Mouse (Mus musculus) activated CD4-positive, CD25-positive, alpha-beta regulatory T cell, adult 4 months (primary cell): ENCODE results near the gene Mrc2. TPM values are rescaled to one million over a fixed set of nuclear protein-coding genes. Genes with fewer than 3 reads are reported as not detected.

ENCODE experiments used
- ATAC-seq: one replicate; pipeline ENCODE4 v1.8.0; 2017
- polyA plus RNA-seq, 2 experiments: library from polyadenylated mRNA; unstranded; fragments of 100-300 nt; shearing (Covaris generic); gene quantifications; one replicate each; pipeline ENCODE4 v1.2.1; 2017

Mrc2 gene
- polyA plus RNA-seq: not detected

DNA sequence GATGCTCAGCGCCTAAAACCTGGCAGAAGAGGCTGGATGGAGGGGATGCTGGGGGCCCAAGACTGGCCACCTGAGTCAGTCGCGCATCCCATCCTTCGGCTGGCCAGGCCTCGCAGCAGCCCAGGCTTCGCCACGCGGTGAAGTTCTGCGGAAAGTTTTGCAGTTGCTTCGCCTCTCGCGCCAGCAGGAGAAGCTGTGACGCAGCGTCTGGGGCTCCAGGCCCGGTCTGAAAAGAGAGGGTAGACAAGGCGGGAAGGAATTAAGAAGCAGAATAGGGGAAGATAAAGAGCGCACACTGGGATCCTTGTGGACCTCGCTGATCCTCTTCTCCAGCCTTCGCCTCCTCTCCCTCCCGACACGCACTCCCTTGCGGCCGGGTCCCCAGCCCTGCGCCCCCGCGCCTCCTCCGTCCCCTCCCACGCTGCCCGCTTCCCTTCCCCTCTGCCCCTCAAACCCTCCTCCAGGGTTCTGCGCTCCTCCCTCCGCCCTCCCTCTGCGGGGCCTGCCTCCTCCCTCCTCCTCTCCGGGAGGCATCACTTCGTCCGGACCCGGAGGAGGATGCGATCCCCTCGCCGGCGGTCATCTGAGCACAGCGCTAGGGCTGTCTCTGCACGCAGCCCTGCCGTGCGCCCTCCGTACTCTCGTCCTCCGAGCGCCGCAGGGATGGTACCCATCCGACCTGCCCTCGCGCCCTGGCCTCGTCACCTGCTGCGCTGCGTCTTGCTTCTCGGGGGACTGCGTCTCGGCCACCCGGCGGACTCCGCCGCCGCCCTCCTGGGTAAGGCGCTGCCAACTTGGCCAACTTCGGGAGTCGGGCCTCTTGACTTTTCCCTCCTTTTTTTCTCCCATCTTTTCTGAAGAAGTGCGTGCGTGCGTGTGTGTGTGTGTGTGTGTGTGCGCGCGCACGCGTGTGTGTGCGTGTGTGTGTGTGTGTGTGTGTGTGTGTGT is at the start of gene Mrc2:
Gene Mrc2, plus strand, starts transcription at position 520 of the 948 bp plus-strand sequence.
- ATAC-seq: no peak

DNA sequence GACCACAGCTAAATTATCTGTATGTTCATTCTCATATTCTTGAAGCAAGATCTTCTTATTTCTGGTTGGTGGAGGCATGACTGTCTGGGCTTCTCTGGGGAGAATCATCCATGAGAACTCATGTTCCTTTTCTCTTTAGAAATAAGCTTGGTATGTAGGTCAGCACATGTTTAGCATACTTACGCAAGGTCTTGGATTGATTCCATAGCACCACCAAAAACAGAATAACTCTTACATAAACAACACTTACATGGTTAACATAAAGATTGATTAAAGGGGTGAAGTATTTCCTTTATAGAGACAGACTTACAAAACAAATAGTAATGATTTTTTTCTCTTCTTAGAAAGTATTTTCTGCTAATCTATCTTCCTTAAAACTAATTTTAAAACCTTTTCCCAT is 46.1 kb upstream of the Mrc2 start:
- no peak for ATAC-seq

DNA sequence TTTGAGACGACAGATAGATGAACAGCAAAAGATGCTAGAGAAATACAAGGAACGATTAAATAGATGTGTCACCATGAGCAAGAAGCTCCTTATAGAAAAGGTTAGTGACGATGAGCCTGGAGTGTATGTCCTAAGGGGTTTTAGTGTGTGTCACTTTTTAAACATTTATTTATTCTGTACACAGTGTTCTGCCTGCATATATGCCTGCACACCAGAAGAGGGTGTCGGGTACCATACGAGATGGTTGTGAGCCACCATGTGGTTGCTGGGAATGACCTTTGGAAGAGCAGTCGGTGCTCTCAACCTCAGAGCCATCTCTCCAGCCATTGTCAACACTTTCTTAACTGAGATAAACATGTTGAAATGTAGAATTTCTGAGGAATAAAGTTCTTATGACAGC is 45.7 kb upstream of the Mrc2 start:
- ATAC-seq: no peak

DNA sequence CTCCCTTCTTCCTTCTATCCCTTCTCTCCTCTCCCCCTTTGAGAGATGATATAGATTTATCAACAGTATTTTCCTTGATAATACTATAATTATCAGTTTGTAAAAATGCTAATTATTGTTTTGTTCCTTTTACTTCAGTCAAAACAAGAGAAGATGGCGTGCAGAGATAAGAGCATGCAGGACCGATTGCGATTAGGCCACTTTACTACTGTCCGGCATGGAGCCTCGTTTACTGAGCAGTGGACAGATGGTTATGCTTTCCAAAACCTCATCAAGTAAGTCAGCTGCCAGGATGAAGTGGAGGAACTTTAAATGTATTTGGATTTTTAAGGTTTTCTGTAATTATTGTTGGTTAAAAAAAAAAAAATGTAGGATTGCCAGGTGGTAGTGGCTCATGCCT is 45.1 kb upstream of the Mrc2 start:
- ATAC-seq: no peak

DNA sequence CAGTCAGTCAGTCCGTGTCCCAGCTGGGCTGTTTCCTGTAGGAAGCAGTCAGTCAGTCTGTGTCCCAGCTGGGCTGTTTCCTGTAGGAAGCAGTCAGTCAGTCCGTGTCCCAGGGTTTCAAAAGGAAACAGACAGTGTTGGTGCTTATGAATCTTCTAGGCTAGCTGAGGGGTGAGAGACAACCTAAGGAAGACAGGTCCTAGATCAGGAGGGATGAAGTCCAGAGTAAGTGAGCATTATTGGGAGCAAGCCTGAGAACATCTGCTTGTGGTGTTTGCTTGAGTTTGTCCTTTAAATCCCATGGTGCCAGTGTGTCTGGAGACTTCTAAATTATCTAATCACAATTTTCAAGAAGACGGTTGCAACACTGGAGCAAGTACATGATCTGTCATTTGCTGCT is 32.7 kb upstream of the Mrc2 start:
- no peak for ATAC-seq

DNA sequence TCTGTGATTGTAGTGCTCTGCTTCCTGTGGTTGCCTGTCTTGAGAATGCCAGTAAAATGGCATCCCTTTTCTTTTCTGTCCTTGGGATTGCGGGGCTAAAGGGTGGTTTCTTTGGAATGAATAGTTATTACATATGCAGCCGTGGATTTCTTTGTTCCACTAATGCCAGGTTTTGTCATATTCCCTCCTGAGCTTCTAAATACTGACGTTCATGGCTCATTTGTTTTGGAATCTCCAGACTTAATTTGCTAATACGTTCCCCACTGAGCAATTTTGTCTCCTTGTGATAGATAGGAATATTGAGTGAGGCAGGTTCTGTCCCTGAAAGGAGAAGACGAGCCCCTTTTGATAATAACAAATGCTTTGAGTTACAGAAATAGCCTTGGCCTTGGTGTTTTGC is 31.3 kb upstream of the Mrc2 start:
- ATAC-seq: no peak

DNA sequence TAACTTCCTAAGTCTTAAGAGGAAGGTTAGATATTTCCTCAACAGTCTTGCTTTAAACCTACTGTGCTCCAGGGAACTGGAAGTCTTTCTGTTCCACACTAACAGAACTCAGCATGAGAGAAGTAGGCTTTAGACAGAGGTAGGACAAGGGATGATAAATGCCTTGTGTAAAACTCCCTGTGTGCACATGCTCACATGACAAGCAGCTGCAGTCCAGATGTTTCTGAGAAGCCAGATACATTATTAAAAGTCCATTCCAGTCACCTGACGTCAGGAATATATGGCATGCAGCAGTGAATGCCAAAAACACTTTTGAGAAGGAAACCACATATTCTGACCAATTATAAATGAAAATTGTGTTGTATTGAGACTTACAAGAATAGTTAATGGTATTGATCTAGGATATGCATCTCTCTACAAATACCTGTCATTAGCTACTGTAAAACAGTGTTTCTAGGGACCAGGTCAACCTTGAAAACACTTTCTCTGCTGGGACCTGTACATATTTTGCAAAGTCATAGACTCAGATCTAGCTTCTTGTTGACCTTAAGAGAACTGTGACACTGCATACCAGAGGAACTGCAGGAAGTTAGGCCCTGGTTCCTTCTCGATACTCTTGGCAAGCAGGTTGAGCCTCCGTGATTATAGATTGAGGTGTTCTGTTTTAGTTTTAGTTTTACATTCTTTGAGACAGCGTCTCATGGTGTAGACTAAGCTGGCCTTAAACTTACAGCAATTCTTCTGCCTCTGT is 30.7 kb upstream of the Mrc2 start:
- ATAC-seq: no peak

DNA sequence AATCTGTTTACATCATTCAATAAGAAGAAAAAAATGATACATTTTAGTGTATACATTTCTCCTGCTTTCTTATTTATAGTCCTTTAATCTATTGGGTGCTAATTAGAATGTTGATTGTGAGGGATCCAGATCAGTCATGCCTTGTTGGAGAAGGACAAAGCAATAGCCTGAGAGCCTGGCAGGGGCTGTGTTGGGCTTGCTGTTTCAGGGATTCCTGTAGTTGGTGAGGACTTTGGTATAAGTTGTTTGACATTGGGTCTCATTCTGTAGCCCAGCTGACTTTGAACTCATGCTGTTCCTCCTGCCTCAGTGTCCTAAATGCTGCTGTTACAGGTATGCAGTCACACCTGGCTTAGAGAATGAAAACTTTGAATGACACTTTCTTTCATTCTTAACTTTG is 27.9 kb upstream of the Mrc2 start:
- ATAC-seq: no peak

DNA sequence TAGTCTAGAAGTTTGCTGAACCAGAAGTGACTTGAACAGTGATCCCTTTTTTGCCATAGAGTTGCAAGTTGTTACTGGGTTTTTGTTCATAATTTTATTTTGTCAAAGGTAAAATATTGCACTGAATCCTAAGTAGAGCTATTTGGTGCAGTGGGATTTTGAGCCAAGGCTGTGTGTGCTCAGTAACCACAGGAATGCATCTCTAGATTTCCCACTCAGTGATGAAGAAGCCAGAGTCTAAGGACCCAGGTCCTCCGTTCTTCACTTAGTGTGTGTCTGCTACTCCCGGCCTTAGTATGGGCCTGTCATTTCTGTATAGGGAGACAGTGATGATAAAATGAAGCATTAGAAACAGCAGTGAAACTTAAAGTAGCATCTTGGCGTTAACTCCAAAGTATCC is 27.5 kb upstream of the Mrc2 start:
- no peak for ATAC-seq

DNA sequence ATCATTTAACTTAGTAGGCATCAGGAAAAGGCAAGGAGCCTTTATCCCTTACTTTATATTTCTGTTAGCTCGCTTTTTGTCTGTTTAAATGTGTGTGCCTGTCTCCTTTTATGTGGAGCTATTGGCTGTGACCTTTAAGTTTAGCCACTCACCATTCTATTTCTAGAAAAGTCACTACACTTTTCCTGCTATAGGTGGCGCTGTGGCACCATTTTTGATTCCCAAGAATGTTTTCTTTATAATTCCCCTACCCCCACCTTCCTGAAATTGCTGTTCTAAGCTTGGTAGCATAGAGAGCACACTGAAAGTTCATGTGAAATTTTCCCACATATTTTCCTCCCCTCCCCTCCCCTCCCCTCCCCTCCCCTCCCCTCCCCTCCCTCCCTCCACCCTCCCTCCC is 22.3 kb upstream of the Mrc2 start:
- ATAC-seq: no peak

DNA sequence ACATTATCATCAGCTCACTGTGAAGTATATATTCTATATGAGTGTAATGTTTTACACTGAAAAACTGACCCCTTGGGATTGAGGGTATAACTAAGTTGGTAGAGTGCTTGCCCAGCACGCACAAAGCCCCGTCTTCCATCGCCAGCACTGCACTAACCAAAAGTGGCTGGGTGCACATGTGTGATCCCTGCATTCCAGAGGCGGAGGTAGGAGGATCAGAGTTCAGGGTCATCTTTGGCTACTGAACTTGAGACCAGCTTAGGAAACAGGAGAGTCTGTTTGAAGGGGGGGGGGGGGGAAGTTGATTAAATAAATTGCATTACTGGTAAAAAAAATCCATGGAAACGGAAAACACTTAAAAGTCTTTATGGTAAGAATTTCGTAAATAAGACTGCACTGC is 12.0 kb upstream of the Mrc2 start:
- no peak for ATAC-seq

DNA sequence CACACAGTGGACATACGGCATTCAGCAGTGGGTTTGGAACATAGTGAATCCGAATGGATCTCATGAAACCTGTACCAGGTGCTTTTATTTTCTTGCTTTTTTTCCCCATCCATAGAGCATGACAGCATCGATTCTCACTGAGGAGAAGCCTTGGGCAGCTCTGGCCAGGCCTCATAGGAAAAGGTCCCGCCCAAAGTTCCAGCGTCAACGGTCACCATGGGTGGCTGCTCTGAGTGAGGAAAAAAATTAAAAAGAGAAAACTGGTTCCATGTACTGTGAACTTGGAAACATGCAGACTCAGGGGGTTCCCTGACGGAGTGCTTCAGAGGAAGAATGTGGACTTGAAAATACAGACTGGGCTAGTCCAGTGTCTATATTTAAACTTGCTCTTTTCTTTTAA is 11.2 kb upstream of the Mrc2 start:
- ATAC-seq: no peak

DNA sequence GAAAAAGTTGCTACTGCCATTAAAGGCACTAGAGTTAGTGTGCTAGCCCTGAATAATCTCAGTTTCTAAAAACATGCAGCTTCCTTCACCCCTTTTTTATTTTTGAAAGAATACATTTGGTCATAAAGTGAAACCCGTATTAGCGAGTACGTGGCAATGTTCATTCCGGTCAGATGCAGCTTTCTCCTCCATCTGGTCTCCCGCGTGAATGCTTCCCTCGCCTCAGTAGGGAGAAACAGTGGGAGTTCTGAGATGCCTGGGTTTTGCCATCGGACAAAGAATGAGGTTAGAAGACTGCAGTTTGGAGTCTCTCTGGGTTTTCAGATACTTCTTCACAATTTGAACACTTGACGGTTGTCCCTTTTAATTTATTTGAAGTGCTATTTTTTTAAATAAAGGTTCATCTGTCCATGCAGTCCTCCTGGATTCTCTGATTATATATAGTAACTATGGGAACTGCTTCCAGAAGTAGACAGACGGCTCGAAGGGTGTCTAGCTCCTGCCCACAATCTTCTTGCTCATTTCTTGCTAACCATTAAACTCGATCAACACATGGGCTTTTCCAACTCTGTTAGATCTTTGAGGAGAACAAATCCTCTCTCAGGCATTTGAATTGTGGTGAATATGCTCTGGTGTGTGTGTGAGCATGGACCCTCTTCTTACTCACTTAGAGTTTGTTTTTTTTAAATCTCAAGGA is 10.5 kb upstream of the Mrc2 start:
- ATAC-seq: no peak

DNA sequence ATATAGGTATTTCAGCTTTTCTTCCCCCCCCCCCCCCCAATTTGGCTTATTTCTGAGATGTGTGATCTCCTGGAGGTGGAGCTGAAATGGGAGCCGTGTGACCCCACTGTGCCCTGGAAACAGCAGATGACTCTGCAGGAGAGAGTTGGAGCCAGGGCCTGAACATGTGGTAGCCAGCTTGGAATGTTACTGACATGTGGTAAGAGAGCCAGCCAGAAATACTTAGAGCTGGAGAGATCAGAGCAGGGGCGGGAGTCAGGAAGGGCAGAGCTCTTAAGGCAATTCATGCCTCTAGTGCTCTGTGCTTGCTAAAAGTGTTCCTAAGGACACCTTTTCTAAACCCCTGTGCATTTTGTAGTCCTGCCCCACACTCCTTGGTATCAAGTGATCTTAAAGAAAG is 10.0 kb upstream of the Mrc2 start:
- ATAC-seq: no peak

DNA sequence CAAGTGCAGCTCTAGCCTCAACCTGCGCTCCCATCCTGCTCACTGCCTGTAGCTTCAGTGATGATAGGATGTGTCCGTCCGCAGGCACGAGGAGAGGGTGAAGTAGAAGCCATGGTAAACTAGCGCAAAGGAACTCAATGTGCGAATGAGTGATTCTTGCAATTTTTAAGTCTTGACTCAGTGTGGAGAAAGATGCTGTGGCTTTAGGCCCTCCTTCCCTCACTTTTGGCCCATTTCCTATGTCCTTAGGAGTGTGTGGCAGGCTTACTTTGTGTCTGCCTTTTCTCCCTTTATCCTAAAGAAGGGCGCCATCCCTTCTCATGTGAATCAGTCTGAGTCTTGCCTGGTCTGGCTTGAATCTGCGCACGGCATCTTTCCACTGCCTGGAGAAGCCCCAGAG is 9.4 kb upstream of the Mrc2 start:
- ATAC-seq: no peak

DNA sequence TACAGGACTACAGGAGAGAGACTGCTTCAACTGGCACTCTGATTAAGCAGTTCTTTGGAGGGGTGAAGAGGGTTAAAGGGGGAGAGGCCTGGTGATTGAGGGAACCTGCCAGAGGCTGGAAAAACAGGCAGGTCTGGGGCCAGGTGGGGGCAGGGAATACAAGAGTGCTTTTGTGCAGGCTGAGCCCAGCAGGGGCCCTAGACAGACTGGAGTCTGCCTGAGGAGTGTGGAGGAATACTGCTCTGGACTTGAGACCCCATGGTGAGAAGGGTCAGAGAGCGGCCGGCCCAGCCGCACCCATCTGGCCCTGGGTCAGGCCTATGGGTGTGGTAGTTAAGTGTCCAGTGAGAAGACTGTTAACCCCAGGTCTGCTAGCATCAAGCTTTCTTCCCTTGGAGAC is 6.7 kb upstream of the Mrc2 start:
- ATAC-seq: no peak

DNA sequence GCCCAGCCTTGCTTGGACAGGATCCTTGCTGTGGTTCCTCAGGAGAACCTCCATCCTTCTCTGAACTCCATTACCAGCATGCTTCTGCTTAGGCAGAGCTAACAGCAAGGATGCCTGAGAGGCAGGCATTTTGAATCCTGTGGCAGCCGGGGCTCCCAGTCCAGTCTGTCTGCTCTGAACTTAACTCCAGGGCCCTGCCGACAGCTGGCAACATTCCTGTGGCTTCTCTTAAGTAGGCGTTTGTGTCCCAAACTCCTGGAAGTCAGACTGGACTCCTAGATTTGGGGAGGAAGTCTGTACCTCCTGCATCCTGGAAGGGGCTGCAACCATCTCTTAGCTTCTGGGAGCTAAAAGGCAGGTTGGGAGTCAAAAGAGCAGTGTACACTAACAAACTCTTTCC is 3.0 kb upstream of the Mrc2 start:
- no peak for ATAC-seq

DNA sequence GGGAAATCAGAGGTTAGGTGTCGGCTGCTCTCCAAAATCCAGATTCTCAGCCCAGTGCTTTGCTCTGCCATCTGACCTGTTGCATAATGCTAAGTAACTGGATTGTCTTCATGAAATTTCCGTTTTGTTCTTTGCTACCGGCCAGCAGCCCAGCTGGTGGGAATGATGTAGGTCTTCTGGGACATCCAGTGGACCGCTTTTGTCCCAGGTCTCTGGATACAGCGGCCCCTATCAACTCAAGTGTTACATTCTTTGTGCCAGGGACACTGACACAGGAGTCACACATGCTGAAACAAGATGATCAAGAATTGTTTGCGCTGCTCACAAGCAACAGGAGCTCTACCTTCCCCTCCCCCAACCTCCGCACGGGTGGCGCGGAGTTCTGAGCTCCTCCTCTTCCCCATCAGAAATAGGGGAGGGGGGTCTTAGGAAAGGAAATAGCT is 741 bp upstream of the Mrc2 start:
- ATAC-seq: no peak

DNA sequence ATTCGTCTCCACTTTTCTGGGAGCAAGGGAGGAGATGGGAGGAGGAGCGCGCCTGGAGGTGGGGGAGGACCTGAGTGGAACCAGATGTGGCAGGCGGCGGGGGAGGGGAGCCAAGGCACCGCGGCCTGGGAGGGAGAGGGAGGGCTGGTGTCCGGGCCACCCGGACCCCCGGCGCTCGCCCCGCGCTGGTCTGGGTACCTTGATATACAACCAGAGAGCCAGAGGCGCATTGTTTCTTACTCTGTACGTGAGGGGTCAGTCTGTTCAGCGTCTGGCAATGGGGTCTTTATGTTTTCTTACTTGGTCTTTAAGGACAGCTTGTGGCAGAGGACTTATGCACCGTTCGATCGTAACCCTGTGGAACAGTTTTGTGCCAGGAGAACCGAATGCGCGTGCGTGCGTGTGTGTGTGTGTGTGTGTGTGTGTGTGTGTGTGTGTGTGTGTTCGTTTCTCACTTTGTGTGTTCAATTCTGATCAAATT is 698 bp downstream of the Mrc2 start:
- ATAC-seq: no peak

DNA sequence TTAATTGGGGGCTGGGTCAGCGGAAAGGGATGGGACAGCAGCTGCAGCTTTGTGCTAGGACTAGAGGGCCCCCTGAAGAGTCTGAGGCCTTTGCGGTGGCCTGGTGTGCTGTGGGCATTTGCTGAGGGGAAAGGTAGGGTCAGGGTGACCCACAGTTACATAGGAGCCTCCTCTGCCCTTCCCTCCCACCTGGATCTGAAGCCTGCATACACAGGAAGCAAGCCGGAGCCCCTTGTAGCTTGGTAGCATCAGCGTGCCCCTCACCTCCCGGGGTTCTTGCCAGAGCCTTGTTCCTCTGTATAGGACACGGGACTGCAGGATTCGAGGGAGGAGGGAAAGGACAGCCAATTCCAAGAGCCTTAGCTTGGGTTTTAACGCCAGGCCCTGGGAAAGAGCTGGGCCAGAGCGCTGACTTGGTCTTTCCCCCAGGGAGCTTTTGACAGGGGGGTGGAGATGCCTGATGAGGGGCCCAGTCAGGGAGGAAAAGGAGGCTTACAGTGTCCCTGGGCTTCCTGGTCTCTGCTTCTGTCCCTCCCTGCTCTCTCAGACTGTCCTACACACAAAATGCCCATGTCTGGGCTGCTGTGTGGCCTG is 1.6 kb downstream of the Mrc2 start:
- ATAC-seq: no peak

DNA sequence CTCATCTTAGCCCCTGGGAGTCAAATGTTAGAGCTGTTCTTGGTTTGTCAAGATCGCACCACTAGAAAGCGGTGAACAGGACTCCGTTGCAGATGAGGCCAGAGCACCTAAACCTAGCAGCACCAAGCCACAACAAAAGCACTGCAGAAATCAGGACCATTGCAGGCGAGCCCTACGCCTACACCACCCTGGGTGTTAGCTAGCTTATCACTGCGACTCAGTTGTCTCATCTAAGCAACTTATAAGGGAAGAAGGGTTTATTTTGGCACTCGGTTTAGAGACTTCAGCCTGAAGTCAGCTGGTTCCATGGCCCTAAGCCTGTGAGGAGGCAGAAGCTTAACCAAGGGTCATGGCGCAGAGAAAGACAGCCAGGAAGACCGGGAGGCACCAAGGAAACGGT is 3.6 kb downstream of the Mrc2 start:
- ATAC-seq: no peak

DNA sequence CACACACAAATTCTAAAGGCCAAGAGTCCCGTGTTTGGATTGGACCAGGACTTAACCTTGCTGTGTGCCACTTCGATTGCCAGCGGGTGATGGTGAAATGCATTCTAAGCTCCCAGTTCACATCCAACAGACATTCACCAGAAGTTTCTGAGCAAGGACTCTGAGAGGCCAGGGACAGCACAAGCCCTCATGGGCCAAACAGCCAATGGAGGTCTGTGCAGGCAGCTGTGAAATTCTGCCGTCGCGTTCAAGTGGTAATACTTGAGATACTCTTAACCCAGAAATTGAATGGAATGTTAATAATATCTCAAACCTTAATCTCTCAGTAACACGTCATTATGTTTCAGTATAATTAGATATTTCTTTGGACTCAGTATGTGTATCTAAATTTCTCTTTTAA is 17.8 kb downstream of the Mrc2 start:
- no peak for ATAC-seq
